Mouse (Mus musculus): ENCODE results near the gene Rnf123. TPM values are rescaled to one million over a fixed set of nuclear protein-coding genes. Genes with fewer than 3 reads are reported as not detected.

Gene Rnf123
- polyA plus RNA-seq, 1 experiment from 2014 or later, result 43.1 TPM

DNA sequence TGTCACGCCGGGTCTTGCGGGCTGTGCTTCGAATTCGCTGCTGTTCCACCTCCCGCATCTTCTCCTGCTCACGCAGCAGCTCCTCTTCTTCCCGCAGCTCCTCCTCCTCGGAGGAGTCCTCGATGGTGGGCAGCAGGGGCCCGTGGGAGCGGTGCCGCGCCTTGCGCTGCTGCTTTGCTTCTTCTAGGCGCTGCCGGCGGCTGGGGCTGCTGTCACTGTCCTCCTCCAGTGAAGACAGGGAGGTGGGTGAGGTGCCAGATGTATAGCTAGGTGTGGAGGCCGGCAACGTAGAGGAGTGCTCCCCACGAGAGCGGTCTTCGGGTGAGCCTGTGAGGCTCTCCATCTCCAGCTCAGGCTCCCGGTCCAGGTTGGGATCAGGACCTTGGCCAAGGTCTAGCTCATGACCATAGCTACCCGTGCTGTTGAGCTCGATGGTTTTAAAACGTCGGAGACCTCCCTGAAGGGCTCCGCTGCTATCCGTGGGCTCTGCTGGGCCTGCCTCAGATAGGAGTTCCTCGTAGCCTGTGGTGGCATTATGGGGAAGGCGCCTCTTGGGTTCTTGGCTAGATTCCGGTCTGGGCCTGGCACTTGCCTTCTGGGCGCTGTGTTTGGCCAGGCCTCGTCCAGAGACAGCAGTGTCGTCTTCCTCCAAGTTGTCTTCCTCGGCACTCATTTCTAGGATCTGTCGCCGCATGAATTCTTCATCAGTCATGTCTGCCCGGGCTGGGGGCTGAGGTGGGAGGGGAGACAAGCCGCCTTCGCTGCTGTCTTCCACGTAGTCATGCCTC lies 32.3 kb upstream of the Rnf123 start:
- H3K36me3 ChIP-seq, result peaks cover 70% of the 10 kb centered on the region

GRCm38 (mm10) chr9:108112719-108113340 lies 29.7 kb upstream of the Rnf123 start:
- Histone ChIP-seq H3K27me3 (no peaks in the 10 kb centered on the region), H3K36me3 (peaks cover 85% of the 10 kb centered on the region), H3K4me1 (replicated peaks) (peaks cover 11% of the 10 kb centered on the region), H3K27ac (no peak overlapping the region), H3K4me3 (no peak overlapping the region), H3K4me2 (no peak overlapping the region), H3K9ac (no peak overlapping the region), H3K9me3 (no peaks in the 10 kb centered on the region)
- 95% methylated on average over 18 of the region's 18 CpGs for WGBS
- ATAC-seq (ENCODE audit: low FRiP score), result no peak

More for the DNA sequence above, 32.3 kb upstream of the Rnf123 start:
- 75% methylated on average over 43 of the region's 43 CpGs for WGBS
- ATAC-seq (ENCODE audit: low FRiP score), result no peak
- Histone ChIP-seq H3K9me3 (no peaks in the 10 kb centered on the region), H3K27ac (no peak overlapping the region), H3K4me2 (no peak overlapping the region), H3K4me3 (no peak overlapping the region), H3K9ac (no peak overlapping the region), H3K4me1 (replicated peaks) (peaks cover 11% of the 10 kb centered on the region), H3K27me3 (no peaks in the 10 kb centered on the region)

DNA sequence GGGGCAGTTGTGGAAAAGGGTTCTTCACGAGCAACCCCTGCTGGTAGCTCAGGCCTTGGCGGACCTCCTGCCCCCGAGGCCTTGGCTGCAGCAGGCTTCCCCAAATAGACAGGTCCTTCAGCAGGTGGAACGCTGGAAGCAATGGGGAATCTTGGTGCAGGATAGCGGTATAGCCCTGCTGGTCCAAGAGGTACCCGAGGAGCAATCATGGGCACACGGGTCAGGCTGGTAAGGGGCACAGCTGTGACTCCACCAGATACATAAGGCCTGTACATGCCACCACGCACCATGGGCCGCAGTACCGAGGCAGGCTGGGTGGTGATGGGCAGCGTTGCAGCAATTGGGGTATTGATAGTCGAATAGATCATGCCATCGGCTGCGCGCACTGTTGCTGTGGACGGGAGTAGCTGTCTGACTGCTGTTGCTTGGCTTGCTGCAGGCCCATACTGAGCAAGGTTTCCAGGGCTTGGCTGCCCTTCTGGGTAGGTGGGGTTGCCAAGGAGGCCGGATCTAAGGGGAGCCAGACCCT lies 28.5 kb upstream of the Rnf123 start:
- no peak for ATAC-seq (ENCODE audit: low FRiP score)
- H3K4me1 ChIP-seq (replicated peaks), result peaks cover 11% of the 10 kb centered on the region
- peak overlapping the region; percentile 7; the same call in 1 of the 2 replicates for H3K4me3 ChIP-seq
- H3K36me3 ChIP-seq, result peaks cover 88% of the 10 kb centered on the region
- H3K9ac ChIP-seq, result peak overlapping the region; percentile 49
- H3K27me3 ChIP-seq, result no peaks in the 10 kb centered on the region
- peak overlapping the region; percentile 52; the same call in 1 of the 2 replicates for H3K27ac ChIP-seq
- peak overlapping the region; percentile 38 for H3K4me2 ChIP-seq
- no peaks in the 10 kb centered on the region for H3K9me3 ChIP-seq
- WGBS, result 73% methylated on average over 17 of the region's 17 CpGs

DNA sequence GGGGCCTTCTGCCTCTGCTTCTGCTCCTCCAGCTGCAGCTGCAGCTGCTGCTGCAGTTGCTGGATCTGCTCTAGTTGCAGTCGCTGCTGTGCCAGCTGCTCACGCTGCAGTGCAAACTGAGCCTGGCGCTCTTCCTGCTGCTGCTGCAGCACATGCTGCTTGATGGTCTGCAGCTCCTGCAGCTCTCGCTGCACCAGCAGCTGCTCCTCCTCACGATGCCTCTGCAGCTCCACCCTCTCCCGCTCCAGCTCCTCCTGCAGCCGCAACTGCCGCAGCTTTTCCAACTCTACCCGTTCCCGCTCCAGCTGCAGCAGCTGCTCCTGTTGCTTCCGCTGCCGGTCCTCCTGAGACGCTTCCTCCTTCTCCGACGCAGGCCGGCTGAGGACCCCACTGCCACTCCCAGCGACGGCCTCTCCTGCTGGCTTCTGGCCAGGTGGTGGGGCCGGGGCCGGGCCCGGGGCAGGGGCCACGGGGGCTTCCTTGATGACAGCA lies 28.0 kb upstream of the Rnf123 start:
- peak overlapping the region; percentile 38 for H3K4me2 ChIP-seq
- no peak for ATAC-seq (ENCODE audit: low FRiP score)
- peak overlapping the region; percentile 49; the same call in 1 of the 2 replicates for H3K9ac ChIP-seq
- no peaks in the 10 kb centered on the region for H3K27me3 ChIP-seq
- 17% methylated on average over 22 of the region's 22 CpGs for WGBS
- H3K9me3 ChIP-seq, result no peaks in the 10 kb centered on the region
- H3K4me1 ChIP-seq (replicated peaks), result peaks cover 11% of the 10 kb centered on the region
- peak overlapping the region; percentile 7; the same call in 1 of the 2 replicates for H3K4me3 ChIP-seq
- peaks cover 88% of the 10 kb centered on the region for H3K36me3 ChIP-seq
- peak overlapping the region; percentile 52; the same call in 1 of the 2 replicates for H3K27ac ChIP-seq

GRCm38 (mm10) chr9:108110160-108110559 lies 27.0 kb upstream of the Rnf123 start:
- no peaks in the 10 kb centered on the region for H3K27me3 ChIP-seq
- WGBS, result 92% methylated on average over 16 of the region's 16 CpGs
- H3K9me3 ChIP-seq, result no peaks in the 10 kb centered on the region
- peaks cover 19% of the 10 kb centered on the region for H3K4me1 ChIP-seq (replicated peaks)
- H3K36me3 ChIP-seq, result peaks cover 88% of the 10 kb centered on the region
- no peak for ATAC-seq (ENCODE audit: low FRiP score)
- H3K9ac ChIP-seq, result no peak overlapping the region
- no peak overlapping the region for H3K27ac ChIP-seq
- H3K4me2 ChIP-seq, result no peak overlapping the region
- no peak overlapping the region for H3K4me3 ChIP-seq

DNA sequence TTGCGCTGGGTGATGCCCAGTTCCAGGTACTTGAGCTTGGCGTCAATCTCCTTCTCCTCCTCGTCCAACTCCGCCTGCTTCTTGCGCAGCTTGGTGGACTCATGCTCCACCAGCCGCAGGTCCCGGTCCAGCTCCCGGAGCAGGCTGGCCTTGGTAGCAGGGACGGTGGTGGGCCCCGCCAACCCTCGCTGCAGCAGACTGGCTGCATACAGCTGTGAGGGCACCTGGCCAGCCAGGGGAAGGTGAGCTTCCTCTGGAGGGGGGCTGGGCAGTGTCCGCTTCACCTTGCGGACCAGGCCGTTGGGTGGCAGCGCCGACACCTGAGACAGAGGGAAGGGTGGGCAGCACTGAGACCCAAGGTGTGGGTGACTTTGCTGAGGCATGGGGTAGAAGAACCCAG lies 24.7 kb upstream of the Rnf123 start:
- WGBS, result 95% methylated on average over 16 of the region's 16 CpGs
- H3K36me3 ChIP-seq, result peaks cover 86% of the 10 kb centered on the region
- peaks cover 25% of the 10 kb centered on the region for H3K4me1 ChIP-seq (replicated peaks)

GRCm38 (mm10) chr9:108106090-108106489 lies 22.9 kb upstream of the Rnf123 start:
- Histone ChIP-seq H3K36me3 (peaks cover 83% of the 10 kb centered on the region), H3K27me3 (no peaks in the 10 kb centered on the region), H3K4me2 (no peak overlapping the region), H3K9me3 (no peaks in the 10 kb centered on the region), H3K4me3 (no peak overlapping the region), H3K9ac (peak overlapping the region; percentile 53; the same call in 1 of the 2 replicates), H3K27ac (no peak overlapping the region), H3K4me1 (replicated peaks) (peaks cover 19% of the 10 kb centered on the region)
- no peak for ATAC-seq (ENCODE audit: low FRiP score)
- WGBS, result 91% methylated on average over 23 of the region's 23 CpGs

More for the DNA sequence above, 24.7 kb upstream of the Rnf123 start:
- Histone ChIP-seq H3K9me3 (no peaks in the 10 kb centered on the region), H3K4me2 (no peak overlapping the region), H3K9ac (no peak overlapping the region), H3K4me3 (no peak overlapping the region), H3K27ac (no peak overlapping the region), H3K27me3 (no peaks in the 10 kb centered on the region)
- no peak for ATAC-seq (ENCODE audit: low FRiP score)

GRCm38 (mm10) chr9:108105549-108105863 lies 22.4 kb upstream of the Rnf123 start:
- H3K4me2 ChIP-seq, result no peak overlapping the region
- no peaks in the 10 kb centered on the region for H3K9me3 ChIP-seq
- no peaks in the 10 kb centered on the region for H3K27me3 ChIP-seq
- 62% methylated on average over 12 of the region's 12 CpGs for WGBS
- no peak overlapping the region for H3K4me3 ChIP-seq
- peaks cover 83% of the 10 kb centered on the region for H3K36me3 ChIP-seq
- peak overlapping the region; percentile 53 for H3K9ac ChIP-seq
- ATAC-seq (ENCODE audit: low FRiP score), result no peak
- no peak overlapping the region for H3K27ac ChIP-seq
- H3K4me1 ChIP-seq (replicated peaks), result peaks cover 14% of the 10 kb centered on the region

GRCm38 (mm10) chr9:108104766-108105548 lies 21.8 kb upstream of the Rnf123 start:
- Histone ChIP-seq H3K9me3 (no peaks in the 10 kb centered on the region), H3K9ac (peak overlapping the region; percentile 53), H3K4me1 (replicated peaks) (peaks cover 14% of the 10 kb centered on the region), H3K4me2 (no peak overlapping the region), H3K4me3 (no peak overlapping the region), H3K27me3 (no peaks in the 10 kb centered on the region), H3K27ac (no peak overlapping the region), H3K36me3 (peaks cover 78% of the 10 kb centered on the region)
- WGBS, result 29% methylated on average over 28 of the region's 31 CpGs
- ATAC-seq (ENCODE audit: low FRiP score), result 0 out of 2 replicates have a peak, but pooled peaks have one; percentile 52

- H3K4me1 ChIP-seq (replicated peaks), result peaks cover 16% of the 10 kb centered on the region
- no peak overlapping the region for H3K27ac ChIP-seq
- H3K36me3 ChIP-seq, result peaks cover 62% of the 10 kb centered on the region
- H3K4me3 ChIP-seq, result no peak overlapping the region
- no peak overlapping the region; the same call in 1 of the 2 replicates for H3K9ac ChIP-seq
- no peak overlapping the region for H3K4me2 ChIP-seq
- no peaks in the 10 kb centered on the region for H3K27me3 ChIP-seq
- ATAC-seq (ENCODE audit: low FRiP score), result no peak
- 87% methylated on average over 8 of the region's 8 CpGs for WGBS
- H3K9me3 ChIP-seq, result no peaks in the 10 kb centered on the region
These were observed 16.5 kb upstream of the Rnf123 start for GRCm38 (mm10) chr9:108099619-108100018.

DNA sequence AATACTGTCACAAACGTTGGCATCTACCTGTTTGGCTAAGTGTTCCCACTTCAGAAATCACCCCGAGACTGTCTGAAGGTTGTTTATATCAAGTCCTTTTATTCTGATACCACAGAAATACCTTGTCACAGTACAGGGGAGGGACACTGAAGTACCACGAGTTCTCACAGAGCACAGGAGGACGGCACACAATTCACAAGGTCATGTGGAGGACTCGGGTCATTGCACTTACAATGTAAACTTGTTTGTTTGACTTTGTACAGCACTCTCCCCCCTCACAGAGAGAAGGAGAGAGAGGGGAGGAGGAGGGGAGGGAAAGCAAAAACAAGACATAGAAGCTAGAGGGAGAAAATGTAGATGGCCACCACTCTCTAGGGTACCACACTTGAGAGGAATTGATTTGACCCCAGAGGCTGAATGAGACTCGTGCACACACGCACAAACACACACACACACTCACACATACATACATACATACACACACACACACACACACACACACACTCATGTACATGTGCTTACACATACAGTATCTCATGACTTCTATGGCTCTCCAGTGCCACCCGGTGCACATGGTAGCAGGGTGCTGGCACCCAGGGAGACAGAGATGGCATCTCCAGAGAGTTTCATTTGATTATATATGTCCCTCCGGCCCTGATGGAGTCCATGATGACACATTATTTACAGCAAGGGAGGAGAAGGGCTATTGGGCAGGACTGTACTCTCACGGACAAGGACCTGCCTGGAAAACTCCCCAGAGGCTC lies 13.0 kb upstream of the Rnf123 start:
- no peak overlapping the region for H3K4me3 ChIP-seq
- H3K27me3 ChIP-seq, result no peaks in the 10 kb centered on the region
- no peak overlapping the region for H3K27ac ChIP-seq
- H3K9ac ChIP-seq, result peak overlapping the region; percentile 35; the same call in 1 of the 2 replicates
- H3K9me3 ChIP-seq, result no peaks in the 10 kb centered on the region
- 64% methylated on average over 10 of the region's 10 CpGs for WGBS
- no peak for ATAC-seq (ENCODE audit: low FRiP score)
- H3K36me3 ChIP-seq, result peaks cover 49% of the 10 kb centered on the region
- peaks cover 30% of the 10 kb centered on the region for H3K4me1 ChIP-seq (replicated peaks)
- H3K4me2 ChIP-seq, result 0 out of 2 replicates have a peak overlapping the region, but pooled peaks have one; percentile 96

All from hindbrain, embryonic 13.5 days (tissue).